Mouse (Mus musculus): ENCODE data around the gene Prep. TPM values are rescaled to one million over a fixed set of nuclear protein-coding genes. Genes with fewer than 3 reads are reported as not detected.

Gene Prep
- polyA plus RNA-seq (2015; fragmentation: Nextera tagmentation; extraction: Ambion mirVana), result 9.2 and 9.6 TPM in 2 replicates

DNA sequence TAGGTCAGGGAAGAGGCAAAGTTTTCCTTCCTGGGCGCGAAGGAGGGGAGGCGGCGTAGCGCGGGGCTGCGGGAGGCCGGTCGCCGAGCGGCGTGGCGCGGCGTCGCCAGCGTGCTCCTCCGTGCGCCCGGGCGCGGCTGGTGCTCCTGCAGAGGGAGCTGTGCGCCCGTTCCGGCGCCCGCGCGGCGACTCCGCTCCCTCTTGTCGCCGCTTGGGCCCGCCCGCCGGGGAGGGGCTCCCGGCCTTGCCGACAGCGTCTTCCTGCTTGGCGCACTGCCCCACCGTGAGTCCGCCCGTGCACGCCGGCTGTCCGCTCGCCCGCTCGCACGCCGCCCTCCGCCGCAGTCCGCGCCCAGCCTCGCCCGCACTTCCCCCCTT lies at the start of gene Prep:
Gene Prep, plus strand, starts transcription at position 273 of the 378 bp plus-strand sequence.
- H3K4me2 ChIP-seq (ENCODE audit: low read depth, low read length), result peak within 1 kb of the TSS; percentile 94
- ATAC-seq (ENCODE audit: low read depth), result peak; percentile 91
- no peaks in the 10 kb centered on the region for H3K9me3 ChIP-seq (replicated peaks; ENCODE audit: control insufficient read depth, low read length)
- 0% methylated on average over 54 of the region's 57 CpGs for WGBS (ENCODE audit: insufficient replicate concordance)
- H3K4me1 ChIP-seq (ENCODE audit: control insufficient read depth, low read depth, low read length), result peaks cover 45% of the 10 kb centered on the region
- H3K9ac ChIP-seq (ENCODE audit: low read depth, low read length), result peak within 1 kb of the TSS; percentile 80
- H3K36me3 ChIP-seq (ENCODE audit: control insufficient read depth, insufficient read depth), result no peaks in the 10 kb centered on the region
- H3K4me3 ChIP-seq (ENCODE audit: low read depth, low read length), result peak within 1 kb of the TSS; percentile 85
- H3K27ac ChIP-seq (ENCODE audit: low read length), result peak within 1 kb of the TSS; percentile 77
- no peaks in the 10 kb centered on the region for H3K27me3 ChIP-seq (ENCODE audit: control insufficient read depth, insufficient read depth, low read depth, low read length)

DNA sequence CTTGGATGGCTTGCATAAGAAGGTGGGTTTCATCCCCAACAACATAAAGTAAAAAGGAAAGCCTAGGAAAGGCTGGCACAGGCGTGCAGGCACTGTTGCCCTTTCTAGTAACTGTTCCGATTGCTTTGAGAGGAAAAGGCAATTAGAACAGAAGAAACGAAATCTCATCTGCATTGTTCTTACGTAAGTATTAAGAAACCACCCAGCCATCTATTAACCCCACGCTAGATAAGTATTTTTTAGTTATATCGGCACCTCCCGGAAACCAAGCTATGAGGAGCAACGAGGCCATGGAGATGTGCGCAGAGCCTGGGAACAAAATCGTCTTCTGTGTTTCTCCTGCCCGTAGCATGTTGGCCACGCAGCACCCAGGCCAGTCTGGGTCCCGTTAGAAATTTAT lies 49.7 kb upstream of the Prep start:
- 73% methylated on average over 13 of the region's 13 CpGs for WGBS (ENCODE audit: insufficient replicate concordance)
- H3K4me3 ChIP-seq (ENCODE audit: low read depth, low read length), result no peak overlapping the region
- H3K4me1 ChIP-seq (ENCODE audit: control insufficient read depth, low read depth, low read length), result no peaks in the 10 kb centered on the region
- ATAC-seq (ENCODE audit: low read depth), result no peak
- no peaks in the 10 kb centered on the region for H3K9me3 ChIP-seq (replicated peaks; ENCODE audit: control insufficient read depth, low read length)
- no peaks in the 10 kb centered on the region for H3K36me3 ChIP-seq (ENCODE audit: control insufficient read depth, insufficient read depth)
- no peak overlapping the region for H3K9ac ChIP-seq (ENCODE audit: low read depth, low read length)
- H3K27ac ChIP-seq (ENCODE audit: low read length), result peak overlapping the region; percentile 49
- peak overlapping the region; percentile 40 for H3K4me2 ChIP-seq (ENCODE audit: low read depth, low read length)
- H3K27me3 ChIP-seq (ENCODE audit: control insufficient read depth, insufficient read depth, low read depth, low read length), result no peaks in the 10 kb centered on the region

DNA sequence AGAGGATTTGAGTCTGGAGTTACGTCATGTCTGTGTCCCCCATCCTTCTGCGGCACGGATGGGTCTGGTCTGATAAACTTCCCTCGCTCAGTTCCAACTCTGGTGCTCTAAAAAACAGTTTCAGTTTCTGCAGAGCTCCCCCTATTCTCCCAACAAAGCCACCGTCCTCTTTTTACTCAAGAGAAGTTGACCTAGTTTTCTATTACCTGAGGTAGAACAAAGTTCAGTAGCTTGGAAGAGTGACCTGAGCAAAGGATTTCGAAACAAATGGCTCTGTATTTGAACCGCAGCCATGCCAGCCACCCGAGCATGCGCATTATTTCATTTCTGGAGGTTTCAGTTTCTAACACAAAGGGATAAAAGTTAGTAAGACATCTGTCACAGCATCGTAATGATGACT lies 49.2 kb upstream of the Prep start:
- 63% methylated on average over 10 of the region's 10 CpGs for WGBS (ENCODE audit: insufficient replicate concordance)
- no peak overlapping the region for H3K4me3 ChIP-seq (ENCODE audit: low read depth, low read length)
- H3K27me3 ChIP-seq (ENCODE audit: control insufficient read depth, insufficient read depth, low read depth, low read length), result no peaks in the 10 kb centered on the region
- no peaks in the 10 kb centered on the region for H3K36me3 ChIP-seq (ENCODE audit: control insufficient read depth, insufficient read depth)
- no peaks in the 10 kb centered on the region for H3K9me3 ChIP-seq (replicated peaks; ENCODE audit: control insufficient read depth, low read length)
- peak overlapping the region; percentile 49 for H3K27ac ChIP-seq (ENCODE audit: low read length)
- H3K9ac ChIP-seq (ENCODE audit: low read depth, low read length), result no peak overlapping the region
- H3K4me2 ChIP-seq (ENCODE audit: low read depth, low read length), result peak overlapping the region; percentile 40
- H3K4me1 ChIP-seq (ENCODE audit: control insufficient read depth, low read depth, low read length), result no peaks in the 10 kb centered on the region
- peak; percentile 82 for ATAC-seq (ENCODE audit: low read depth)

GRCm38 (mm10) chr10:45019418-45019817 lies 47.6 kb upstream of the Prep start:
- Histone ChIP-seq H3K4me1 (ENCODE audit: control insufficient read depth, low read depth, low read length) (no peaks in the 10 kb centered on the region), H3K36me3 (ENCODE audit: control insufficient read depth, insufficient read depth) (no peaks in the 10 kb centered on the region), H3K9ac (ENCODE audit: low read depth, low read length) (no peak overlapping the region), H3K9me3 (replicated peaks; ENCODE audit: control insufficient read depth, low read length) (no peaks in the 10 kb centered on the region), H3K4me2 (ENCODE audit: low read depth, low read length) (no peak overlapping the region), H3K27ac (ENCODE audit: low read length) (no peak overlapping the region), H3K4me3 (ENCODE audit: low read depth, low read length) (no peak overlapping the region), H3K27me3 (ENCODE audit: control insufficient read depth, insufficient read depth, low read depth, low read length) (no peaks in the 10 kb centered on the region)
- WGBS (ENCODE audit: insufficient replicate concordance), result 61% methylated on average over 7 of the region's 7 CpGs
- ATAC-seq (ENCODE audit: low read depth), result no peak

DNA sequence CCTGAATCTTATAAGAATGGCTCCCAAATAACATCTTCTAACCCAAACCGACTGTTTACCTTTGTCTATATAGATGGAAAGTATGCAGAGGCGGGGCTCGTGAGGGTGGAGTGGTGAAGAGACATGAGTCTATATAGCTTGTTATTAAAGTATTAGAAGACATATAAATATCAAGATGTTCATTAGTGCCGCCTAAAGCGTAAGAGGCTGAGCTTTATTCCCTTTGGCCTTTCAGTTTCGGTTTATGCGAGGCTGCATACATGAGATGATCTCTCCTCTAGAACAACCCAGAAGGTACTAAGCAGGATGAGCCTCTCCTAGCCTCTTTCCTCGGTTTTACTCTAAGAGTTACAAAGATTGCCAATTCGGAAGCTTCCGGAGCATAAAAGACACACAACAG lies 47.2 kb upstream of the Prep start:
- Histone ChIP-seq H3K4me2 (ENCODE audit: low read depth, low read length) (no peak overlapping the region), H3K27me3 (ENCODE audit: control insufficient read depth, insufficient read depth, low read depth, low read length) (no peaks in the 10 kb centered on the region), H3K36me3 (ENCODE audit: control insufficient read depth, insufficient read depth) (no peaks in the 10 kb centered on the region), H3K27ac (ENCODE audit: low read length) (no peak overlapping the region), H3K9me3 (replicated peaks; ENCODE audit: control insufficient read depth, low read length) (no peaks in the 10 kb centered on the region), H3K4me1 (ENCODE audit: control insufficient read depth, low read depth, low read length) (no peaks in the 10 kb centered on the region), H3K9ac (ENCODE audit: low read depth, low read length) (no peak overlapping the region), H3K4me3 (ENCODE audit: low read depth, low read length) (no peak overlapping the region)
- WGBS (ENCODE audit: insufficient replicate concordance), result 70% methylated on average over 10 of the region's 10 CpGs
- no peak for ATAC-seq (ENCODE audit: low read depth)

DNA sequence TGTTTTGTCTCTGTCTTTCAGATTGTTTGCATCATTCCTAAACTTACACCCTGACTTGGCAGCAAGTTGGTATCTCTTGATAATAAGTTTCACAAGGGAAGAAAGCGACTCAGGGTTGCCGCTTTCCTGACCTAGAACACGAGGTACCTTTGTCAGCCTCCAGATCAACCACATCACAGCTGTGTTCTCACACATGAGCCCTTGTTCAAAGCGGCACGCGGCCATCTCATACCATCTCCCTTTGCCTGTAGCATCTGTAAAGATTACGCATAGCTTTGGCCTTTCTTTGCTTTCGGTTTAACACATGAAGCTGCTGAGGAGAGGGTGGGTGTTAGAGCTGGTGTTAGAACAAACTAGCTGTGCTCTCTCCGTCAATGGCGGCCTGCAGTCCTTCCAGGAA lies 46.7 kb upstream of the Prep start:
- Histone ChIP-seq H3K27me3 (ENCODE audit: control insufficient read depth, insufficient read depth, low read depth, low read length) (no peaks in the 10 kb centered on the region), H3K4me3 (ENCODE audit: low read depth, low read length) (no peak overlapping the region), H3K9ac (ENCODE audit: low read depth, low read length) (no peak overlapping the region), H3K27ac (ENCODE audit: low read length) (no peak overlapping the region), H3K9me3 (replicated peaks; ENCODE audit: control insufficient read depth, low read length) (no peaks in the 10 kb centered on the region), H3K4me1 (ENCODE audit: control insufficient read depth, low read depth, low read length) (no peaks in the 10 kb centered on the region), H3K4me2 (ENCODE audit: low read depth, low read length) (no peak overlapping the region), H3K36me3 (ENCODE audit: control insufficient read depth, insufficient read depth) (no peaks in the 10 kb centered on the region)
- no peak for ATAC-seq (ENCODE audit: low read depth)
- 71% methylated on average over 10 of the region's 10 CpGs for WGBS (ENCODE audit: insufficient replicate concordance)

DNA sequence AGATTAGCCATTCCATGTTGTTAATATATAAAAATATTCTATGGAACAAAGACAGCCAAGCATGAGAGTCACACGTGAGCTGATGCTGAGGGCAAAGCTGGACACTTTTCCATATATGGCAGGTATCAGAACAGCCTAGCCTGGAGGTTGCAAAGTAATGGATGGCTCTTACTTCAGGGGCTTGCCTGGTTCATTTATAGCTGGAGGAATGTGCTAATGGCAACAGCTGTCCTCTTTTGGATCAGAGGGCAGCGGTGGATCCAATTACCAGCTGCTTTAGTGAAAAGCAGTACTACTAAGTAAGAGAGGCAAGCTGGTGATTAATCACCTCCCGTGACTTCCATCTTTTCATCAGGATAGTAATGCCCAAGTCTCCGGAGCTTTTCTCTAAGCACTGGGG lies 41.8 kb upstream of the Prep start:
- Histone ChIP-seq H3K36me3 (ENCODE audit: control insufficient read depth, insufficient read depth) (no peaks in the 10 kb centered on the region), H3K27me3 (ENCODE audit: control insufficient read depth, insufficient read depth, low read depth, low read length) (no peaks in the 10 kb centered on the region), H3K9me3 (replicated peaks; ENCODE audit: control insufficient read depth, low read length) (no peaks in the 10 kb centered on the region), H3K4me2 (ENCODE audit: low read depth, low read length) (no peak overlapping the region), H3K4me3 (ENCODE audit: low read depth, low read length) (no peak overlapping the region), H3K4me1 (ENCODE audit: control insufficient read depth, low read depth, low read length) (no peaks in the 10 kb centered on the region), H3K9ac (ENCODE audit: low read depth, low read length) (no peak overlapping the region), H3K27ac (ENCODE audit: low read length) (no peak overlapping the region)
- WGBS (ENCODE audit: insufficient replicate concordance), result 59% methylated on average over 4 of the region's 4 CpGs
- no peak for ATAC-seq (ENCODE audit: low read depth)

DNA sequence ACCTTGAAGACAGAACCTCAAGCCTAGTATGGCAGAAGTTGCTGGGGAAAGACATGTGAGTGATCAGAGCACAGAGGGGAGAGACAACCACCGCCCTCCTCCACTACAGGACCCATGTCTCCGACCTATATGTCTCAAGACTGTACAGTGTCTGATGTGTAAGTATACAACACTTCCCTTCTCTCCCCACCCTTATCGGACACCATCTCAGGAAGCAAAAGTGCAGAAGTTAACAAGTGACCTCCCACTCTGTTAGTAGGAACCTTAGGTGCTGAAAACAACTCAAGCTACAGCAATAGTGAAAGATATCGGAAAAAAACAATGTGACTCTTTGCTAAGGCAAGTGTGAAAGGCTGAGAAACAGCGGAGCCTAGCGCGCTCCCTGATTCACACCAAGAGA lies 40.1 kb upstream of the Prep start:
- no peak for ATAC-seq (ENCODE audit: low read depth)
- WGBS (ENCODE audit: insufficient replicate concordance), result 61% methylated on average over 7 of the region's 7 CpGs

GRCm38 (mm10) chr10:45045268-45045928 lies 21.6 kb upstream of the Prep start:
- H3K27ac ChIP-seq (ENCODE audit: low read length), result no peak overlapping the region
- ATAC-seq (ENCODE audit: low read depth), result no peak
- H3K4me1 ChIP-seq (ENCODE audit: control insufficient read depth, low read depth, low read length), result peaks cover 8% of the 10 kb centered on the region
- no peak overlapping the region for H3K4me3 ChIP-seq (ENCODE audit: low read depth, low read length)
- 22% methylated on average over 12 of the region's 12 CpGs for WGBS (ENCODE audit: insufficient replicate concordance)
- no peaks in the 10 kb centered on the region for H3K9me3 ChIP-seq (replicated peaks; ENCODE audit: control insufficient read depth, low read length)
- H3K9ac ChIP-seq (ENCODE audit: low read depth, low read length), result no peak overlapping the region
- no peaks in the 10 kb centered on the region for H3K27me3 ChIP-seq (ENCODE audit: control insufficient read depth, insufficient read depth, low read depth, low read length)
- H3K36me3 ChIP-seq (ENCODE audit: control insufficient read depth, insufficient read depth), result no peaks in the 10 kb centered on the region
- no peak overlapping the region; the same call in 1 of the 2 replicates for H3K4me2 ChIP-seq (ENCODE audit: low read depth, low read length)

More for the DNA sequence above, 40.1 kb upstream of the Prep start:
- H3K9me3 ChIP-seq (replicated peaks; ENCODE audit: control insufficient read depth, low read length), result no peaks in the 10 kb centered on the region
- no peaks in the 10 kb centered on the region for H3K4me1 ChIP-seq (ENCODE audit: control insufficient read depth, low read depth, low read length)
- H3K4me2 ChIP-seq (ENCODE audit: low read depth, low read length), result no peak overlapping the region
- H3K36me3 ChIP-seq (ENCODE audit: control insufficient read depth, insufficient read depth), result no peaks in the 10 kb centered on the region
- no peak overlapping the region for H3K27ac ChIP-seq (ENCODE audit: low read length)
- no peak overlapping the region for H3K9ac ChIP-seq (ENCODE audit: low read depth, low read length)
- no peaks in the 10 kb centered on the region for H3K27me3 ChIP-seq (ENCODE audit: control insufficient read depth, insufficient read depth, low read depth, low read length)
- no peak overlapping the region for H3K4me3 ChIP-seq (ENCODE audit: low read depth, low read length)

Measured in liver, embryonic 16.5 days (tissue).